Mouse (Mus musculus): Measurements from ENCODE around the gene Ppp2r5a. TPM values are rescaled to one million over a fixed set of nuclear protein-coding genes. Genes with fewer than 3 reads are reported as not detected.

Ppp2r5a gene
- polyA plus RNA-seq, 1 experiment from 2014 or later, result 14.4 TPM

- no peak overlapping the region for H3K4me2 ChIP-seq
- H3K9me3 ChIP-seq, result no peaks in the 10 kb centered on the region
- no peaks in the 10 kb centered on the region for H3K36me3 ChIP-seq
- no peak overlapping the region for H3K4me3 ChIP-seq
- ATAC-seq (ENCODE audit: insufficient number of reproducible peaks, insufficient read depth, low FRiP score, low TSS enrichment, low read depth), result no peak
- 74% methylated on average over 5 of the region's 5 CpGs for WGBS
- no peaks in the 10 kb centered on the region for H3K27me3 ChIP-seq
- peaks cover 8% of the 10 kb centered on the region for H3K4me1 ChIP-seq
- no peak overlapping the region for H3K9ac ChIP-seq
- H3K27ac ChIP-seq, result no peak overlapping the region
Measured at GRCm38 (mm10) chr1:191417111-191417510, 14.0 kb upstream of the Ppp2r5a start.

DNA sequence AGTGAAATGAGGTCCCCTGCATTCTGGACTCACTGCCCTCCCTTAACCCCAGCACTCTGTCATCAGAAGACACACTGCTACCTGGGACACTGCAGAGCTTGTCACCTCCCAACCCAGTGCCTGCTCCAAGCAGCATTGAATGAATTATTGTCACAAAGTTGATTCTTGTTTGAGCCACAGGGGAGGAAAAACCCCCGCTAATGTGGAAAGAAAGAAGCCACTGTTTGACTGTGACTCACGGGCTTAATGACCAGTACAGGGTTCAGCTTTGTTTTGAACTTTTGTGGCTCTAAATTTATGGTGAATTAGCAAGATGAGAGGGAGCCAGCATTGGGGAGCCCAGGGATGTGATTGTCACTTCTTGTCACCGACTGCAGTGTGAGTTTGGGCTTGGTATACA, 13.5 kb upstream of the Ppp2r5a start:
- H3K27ac ChIP-seq, result no peak overlapping the region
- 12% methylated on average over 3 of the region's 3 CpGs for WGBS
- H3K27me3 ChIP-seq, result no peaks in the 10 kb centered on the region
- H3K4me3 ChIP-seq, result no peak overlapping the region
- ATAC-seq (ENCODE audit: insufficient number of reproducible peaks, insufficient read depth, low FRiP score, low TSS enrichment, low read depth), result no peak
- H3K36me3 ChIP-seq, result no peaks in the 10 kb centered on the region
- H3K4me2 ChIP-seq, result no peak overlapping the region
- H3K9me3 ChIP-seq, result no peaks in the 10 kb centered on the region
- peaks cover 8% of the 10 kb centered on the region for H3K4me1 ChIP-seq
- no peak overlapping the region for H3K9ac ChIP-seq

- peaks cover 8% of the 10 kb centered on the region; the same call in 1 of the 2 replicates for H3K4me1 ChIP-seq
- 70% methylated on average over 6 of the region's 6 CpGs for WGBS
- no peaks in the 10 kb centered on the region for H3K27me3 ChIP-seq
- no peak overlapping the region for H3K4me2 ChIP-seq
- H3K27ac ChIP-seq, result no peak overlapping the region
- H3K4me3 ChIP-seq, result no peak overlapping the region
- H3K9me3 ChIP-seq, result no peaks in the 10 kb centered on the region
- H3K9ac ChIP-seq, result no peak overlapping the region
- no peaks in the 10 kb centered on the region for H3K36me3 ChIP-seq
- ATAC-seq (ENCODE audit: insufficient number of reproducible peaks, insufficient read depth, low FRiP score, low TSS enrichment, low read depth), result no peak
Measured at GRCm38 (mm10) chr1:191414432-191414831, 11.4 kb upstream of the Ppp2r5a start.

- Histone ChIP-seq H3K27me3 (0 out of 2 replicates have a peak, but pooled peaks cover 2% of the 10 kb centered on the region), H3K9ac (no peak overlapping the region), H3K4me2 (no peak overlapping the region), H3K9me3 (no peaks in the 10 kb centered on the region), H3K4me3 (no peak overlapping the region), H3K27ac (no peak overlapping the region), H3K36me3 (no peaks in the 10 kb centered on the region), H3K4me1 (peaks cover 8% of the 10 kb centered on the region; the same call in 1 of the 2 replicates)
- WGBS, result 34% methylated on average over 6 of the region's 6 CpGs
- no peak for ATAC-seq (ENCODE audit: insufficient number of reproducible peaks, insufficient read depth, low FRiP score, low TSS enrichment, low read depth)
Measured at GRCm38 (mm10) chr1:191413691-191414415, 10.8 kb upstream of the Ppp2r5a start.

DNA sequence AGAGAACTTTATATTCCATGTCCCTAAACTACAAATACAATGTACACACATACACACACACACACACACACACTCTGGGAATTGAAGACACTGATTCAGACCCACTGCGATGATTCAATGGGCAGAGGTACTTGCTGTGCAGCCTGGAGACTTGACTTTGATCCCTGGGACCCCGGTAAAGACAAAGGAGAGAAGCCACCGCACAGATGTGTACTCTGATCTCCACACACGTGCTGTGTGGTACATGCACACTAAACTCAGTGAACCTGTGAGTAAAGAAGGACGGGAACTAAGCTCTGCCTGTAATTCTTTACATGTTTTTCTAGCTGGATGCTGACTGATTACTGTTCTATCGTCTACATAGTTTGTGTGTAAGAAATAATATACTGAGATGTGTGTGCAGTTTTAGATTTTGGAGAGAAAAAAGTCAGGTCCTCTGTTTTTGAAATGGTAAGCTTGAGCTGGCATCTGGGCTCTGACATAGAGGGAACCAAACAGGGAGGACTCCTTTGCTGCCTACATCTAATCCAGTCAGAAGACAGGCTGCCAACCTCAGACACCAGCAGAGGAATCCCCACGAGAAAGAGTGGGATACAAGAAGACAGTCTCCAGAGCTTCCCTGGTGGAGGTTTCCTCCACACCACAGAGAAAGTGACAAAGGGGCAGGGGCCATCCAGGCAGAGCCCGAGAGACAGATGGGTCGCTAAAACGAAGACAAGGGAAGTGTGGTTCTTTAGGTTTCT, 7.4 kb upstream of the Ppp2r5a start:
- Histone ChIP-seq H3K4me1 (peaks cover 5% of the 10 kb centered on the region; the same call in 1 of the 2 replicates), H3K4me2 (peak overlapping the region; percentile 37), H3K9me3 (no peaks in the 10 kb centered on the region), H3K27me3 (0 out of 2 replicates have a peak, but pooled peaks cover 5% of the 10 kb centered on the region), H3K36me3 (no peaks in the 10 kb centered on the region), H3K4me3 (0 out of 2 replicates have a peak overlapping the region, but pooled peaks have one; percentile 4), H3K9ac (peak overlapping the region; percentile 40; the same call in 1 of the 2 replicates), H3K27ac (no peak overlapping the region)
- WGBS, result 47% methylated on average over 10 of the region's 10 CpGs
- ATAC-seq (ENCODE audit: insufficient number of reproducible peaks, insufficient read depth, low FRiP score, low TSS enrichment, low read depth), result no peak

- no peak overlapping the region for H3K4me2 ChIP-seq
- no peak overlapping the region for H3K4me3 ChIP-seq
- no peak for ATAC-seq (ENCODE audit: insufficient number of reproducible peaks, insufficient read depth, low FRiP score, low TSS enrichment, low read depth)
- H3K27ac ChIP-seq, result no peak overlapping the region
- H3K9me3 ChIP-seq, result no peaks in the 10 kb centered on the region
- 55% methylated on average over 12 of the region's 12 CpGs for WGBS
- no peak overlapping the region for H3K9ac ChIP-seq
- H3K27me3 ChIP-seq, result 0 out of 2 replicates have a peak, but pooled peaks cover 5% of the 10 kb centered on the region
- no peaks in the 10 kb centered on the region for H3K36me3 ChIP-seq
- H3K4me1 ChIP-seq, result peaks cover 9% of the 10 kb centered on the region; the same call in 1 of the 2 replicates
Measured at GRCm38 (mm10) chr1:191407246-191407645, 4.2 kb upstream of the Ppp2r5a start.

GRCm38 (mm10) chr1:191406516-191406915, 3.4 kb upstream of the Ppp2r5a start:
- Histone ChIP-seq H3K36me3 (no peaks in the 10 kb centered on the region), H3K27me3 (0 out of 2 replicates have a peak, but pooled peaks cover 5% of the 10 kb centered on the region), H3K9ac (no peak overlapping the region), H3K4me2 (no peak overlapping the region), H3K27ac (no peak overlapping the region), H3K9me3 (no peaks in the 10 kb centered on the region), H3K4me1 (peaks cover 9% of the 10 kb centered on the region; the same call in 1 of the 2 replicates), H3K4me3 (no peak overlapping the region)
- no peak for ATAC-seq (ENCODE audit: insufficient number of reproducible peaks, insufficient read depth, low FRiP score, low TSS enrichment, low read depth)
- WGBS, result 88% methylated on average over 8 of the region's 8 CpGs

DNA sequence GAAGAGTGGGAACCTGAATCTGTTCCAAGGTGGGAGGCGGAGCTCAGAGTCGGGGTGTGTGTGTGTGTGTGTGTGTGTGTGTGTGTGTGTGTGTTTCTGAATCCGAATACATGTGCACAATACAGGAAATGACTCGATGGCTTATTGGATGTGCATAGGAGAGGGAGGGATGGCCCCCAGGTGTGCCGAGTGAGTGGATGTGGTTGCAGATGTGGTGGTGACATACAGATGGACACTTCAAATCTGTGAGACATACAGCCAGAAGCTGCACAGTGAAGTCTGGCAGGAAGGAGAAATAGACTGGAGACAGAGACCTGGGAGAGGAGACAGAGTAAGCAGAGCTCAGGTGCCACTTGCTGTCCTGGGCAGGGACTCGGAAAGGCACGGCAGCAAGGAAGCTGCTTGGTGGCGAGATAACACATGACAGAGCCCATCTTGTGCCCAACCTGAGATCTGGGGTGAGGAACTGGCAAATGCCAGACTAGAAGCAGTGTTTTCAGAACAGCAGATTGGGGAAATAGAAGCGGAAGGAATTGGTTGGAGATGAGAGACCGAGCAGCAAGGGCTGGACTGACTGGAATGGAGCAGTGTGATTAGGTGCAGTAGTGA, 1.8 kb upstream of the Ppp2r5a start:
- 0 out of 2 replicates have a peak, but pooled peaks cover 5% of the 10 kb centered on the region for H3K27me3 ChIP-seq
- peaks cover 4% of the 10 kb centered on the region; the same call in 1 of the 2 replicates for H3K4me1 ChIP-seq
- no peaks in the 10 kb centered on the region for H3K9me3 ChIP-seq
- 78% methylated on average over 10 of the region's 10 CpGs for WGBS
- no peak for ATAC-seq (ENCODE audit: insufficient number of reproducible peaks, insufficient read depth, low FRiP score, low TSS enrichment, low read depth)
- no peak overlapping the region for H3K9ac ChIP-seq
- H3K36me3 ChIP-seq, result no peaks in the 10 kb centered on the region
- no peak overlapping the region for H3K27ac ChIP-seq
- H3K4me3 ChIP-seq, result no peak overlapping the region
- H3K4me2 ChIP-seq, result no peak overlapping the region

GRCm38 (mm10) chr1:191404301-191404700, 1.2 kb upstream of the Ppp2r5a start:
- H3K9ac ChIP-seq, result no peak overlapping the region
- 0 out of 2 replicates have a peak, but pooled peaks cover 5% of the 10 kb centered on the region for H3K27me3 ChIP-seq
- no peak overlapping the region for H3K4me3 ChIP-seq
- H3K4me1 ChIP-seq, result peaks cover 4% of the 10 kb centered on the region; the same call in 1 of the 2 replicates
- 25% methylated on average over 1 of the region's 1 CpGs for WGBS
- no peaks in the 10 kb centered on the region for H3K9me3 ChIP-seq
- H3K36me3 ChIP-seq, result no peaks in the 10 kb centered on the region
- no peak overlapping the region for H3K27ac ChIP-seq
- ATAC-seq (ENCODE audit: insufficient number of reproducible peaks, insufficient read depth, low FRiP score, low TSS enrichment, low read depth), result no peak
- H3K4me2 ChIP-seq, result no peak overlapping the region

DNA sequence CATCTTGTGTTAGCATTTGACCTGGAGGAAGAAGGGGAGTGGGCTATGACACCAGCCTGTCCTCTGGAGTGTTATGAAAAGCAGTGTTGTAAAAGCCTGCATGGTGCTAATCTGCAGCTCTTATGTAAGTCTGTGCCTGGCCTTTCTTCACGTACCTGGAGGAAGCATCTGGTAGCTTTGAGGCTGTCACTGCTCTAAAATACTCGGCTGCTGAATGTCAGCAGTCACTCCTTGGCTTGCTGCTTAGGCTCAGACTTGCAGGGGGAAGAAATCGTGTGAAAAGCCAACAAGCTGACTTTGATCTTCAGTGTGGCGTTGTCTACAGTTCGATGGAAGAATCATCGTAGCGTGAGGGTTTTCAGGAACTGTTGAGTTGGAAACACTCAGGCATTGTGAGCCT, 566 bp downstream of the Ppp2r5a start:
- no peak for ATAC-seq (ENCODE audit: insufficient number of reproducible peaks, insufficient read depth, low FRiP score, low TSS enrichment, low read depth)
- Histone ChIP-seq H3K27ac (no peak overlapping the region), H3K4me3 (no peak overlapping the region), H3K27me3 (0 out of 2 replicates have a peak, but pooled peaks cover 1% of the 10 kb centered on the region), H3K4me1 (peaks cover 4% of the 10 kb centered on the region; the same call in 1 of the 2 replicates), H3K9me3 (no peaks in the 10 kb centered on the region), H3K36me3 (no peaks in the 10 kb centered on the region), H3K9ac (no peak overlapping the region), H3K4me2 (no peak overlapping the region)
- 50% methylated on average over 7 of the region's 7 CpGs for WGBS

Data from embryonic facial prominence, embryonic 13.5 days (tissue).